Comparison of ENCODE assay signal across 23 mouse cellular contexts in genomic region chr8:34684683-34685082, GRCm38 (mm10).
DNase-seq lines count a peak whose midpoint lies in the region; ATAC-seq and TF ChIP-seq lines count a peak whose summit lies in the region.
"Had no signal": no experiment of that assay in that cellular context is flagged by ENCODE, and none has a peak within 500 bp of the region (broad histone marks: within the 10 kb centered on the region; RNA-seq: fewer than 3 reads in every experiment).

No protein-coding gene starts in this region.

- H3K4me2 ChIP-seq in forebrain, embryonic 13.5 days, result no peak overlapping the region
- H3K4me2 ChIP-seq: heart, embryonic 11.5 days; limb, embryonic 15.5 days; liver, embryonic 15.5 days; neural tube, embryonic 13.5 days had no signal

- no peak for DNase-seq in forebrain, embryonic 10.5 days (ENCODE audit: extremely low spot score, low spot score)
- peak; percentile 72 to 85 for DNase-seq in layer of hippocampus, adult 2 months (ENCODE audit: low spot score in 2 of 2)
- no peak for DNase-seq in layer of hippocampus, postnatal 25 days (ENCODE audit: extremely low spot score in 1 of 2, low spot score in 1 of 2)
- peak; percentile 46 for DNase-seq in right cerebral cortex, adult 18-20 months
- DNase-seq in right cerebral cortex, postnatal 25 days, result no peak
- no peak for DNase-seq in frontal cortex, postnatal 14 days (ENCODE audit: low spot score in 2 of 2)
- DNase-seq: adrenal gland, postnatal 10 days; cerebellum, adult 2 months; heart, postnatal 10 days; kidney, adult 2 months; kidney, postnatal 10 days; thymus, postnatal 25 days had no signal

- H3K4me3 ChIP-seq in forebrain, embryonic 13.5 days, result no peak overlapping the region
- no peak overlapping the region for H3K4me3 ChIP-seq in forebrain, embryonic 10.5 days
- no peak overlapping the region for H3K4me3 ChIP-seq in layer of hippocampus, adult 2 months
- H3K4me3 ChIP-seq: embryonic facial prominence, embryonic 10.5 days; limb, embryonic 15.5 days; liver, embryonic 15.5 days; midbrain, embryonic 10.5 days; neural tube, embryonic 13.5 days had no signal

- H3K9ac ChIP-seq in forebrain, embryonic 13.5 days, result no peak overlapping the region
- H3K9ac ChIP-seq: limb, embryonic 15.5 days; liver, embryonic 15.5 days; neural tube, embryonic 13.5 days had no signal

- peak overlapping the region; percentile 57 for H3K27ac ChIP-seq in forebrain, embryonic 13.5 days
- H3K27ac ChIP-seq in forebrain, embryonic 10.5 days, result no peak overlapping the region
- H3K27ac ChIP-seq in layer of hippocampus, adult 2 months, result peak overlapping the region; percentile 94
- H3K27ac ChIP-seq: embryonic facial prominence, embryonic 10.5 days; limb, embryonic 15.5 days; liver, embryonic 15.5 days; macrophage; midbrain, embryonic 10.5 days; neural tube, embryonic 13.5 days had no signal

- TF ChIP-seq CTCF in layer of hippocampus, adult 2 months (conservative IDR thresholded peaks at IDR 0.05), result no peak

- WGBS in forebrain, embryonic 13.5 days, result 56% methylated on average over 7 of the region's 7 CpGs
- WGBS in forebrain, embryonic 10.5 days, result 79% methylated on average over 7 of the region's 7 CpGs

- H3K4me1 ChIP-seq in forebrain, embryonic 13.5 days, result peaks cover 35% of the 10 kb centered on the region
- peaks cover 31% of the 10 kb centered on the region for H3K4me1 ChIP-seq in forebrain, embryonic 10.5 days
- H3K4me1 ChIP-seq: liver, embryonic 15.5 days had no signal

- no peaks in the 10 kb centered on the region for H3K36me3 ChIP-seq in forebrain, embryonic 13.5 days (ENCODE audit: poor library complexity, severe bottlenecking)
- no peaks in the 10 kb centered on the region for H3K36me3 ChIP-seq in forebrain, embryonic 10.5 days (replicated peaks)
- H3K36me3 ChIP-seq: embryonic facial prominence, embryonic 10.5 days; limb, embryonic 15.5 days; liver, embryonic 15.5 days; midbrain, embryonic 10.5 days; neural tube, embryonic 13.5 days had no signal

- no peak for ATAC-seq in forebrain, embryonic 13.5 days
- ATAC-seq: CD4-positive, CD25-positive, alpha-beta regulatory T cell, adult 4 months; inflammation-experienced regulatory T-cells, adult 6 months; Patski had no signal

- no peaks in the 10 kb centered on the region for H3K9me3 ChIP-seq in forebrain, embryonic 13.5 days (replicated peaks)
- no peaks in the 10 kb centered on the region for H3K9me3 ChIP-seq in forebrain, embryonic 10.5 days
- H3K9me3 ChIP-seq: embryonic facial prominence, embryonic 10.5 days; limb, embryonic 15.5 days; liver, embryonic 15.5 days; midbrain, embryonic 10.5 days; neural tube, embryonic 13.5 days had no signal

- H3K27me3 ChIP-seq in forebrain, embryonic 13.5 days, result 0 out of 2 replicates have a peak, but pooled peaks cover 3% of the 10 kb centered on the region
- H3K27me3 ChIP-seq in forebrain, embryonic 10.5 days (ENCODE audit: poor library complexity, severe bottlenecking), result peaks cover 40% of the 10 kb centered on the region
- H3K27me3 ChIP-seq: limb, embryonic 15.5 days; neural tube, embryonic 13.5 days; Patski had no signal

Comparison
In these comparisons a context has a peak if more than half of its experiments do, and no peak if none do; other contexts are left out.
1. DNase-seq: peak in layer of hippocampus, adult 2 months (2 of 2) and right cerebral cortex, adult 18-20 months (single experiment); none in forebrain, embryonic 10.5 days (single experiment), layer of hippocampus, postnatal 25 days (0 of 2), right cerebral cortex, postnatal 25 days (single experiment) and frontal cortex, postnatal 14 days (0 of 2).